Mouse (Mus musculus): ENCODE measurements around the gene Gp5. TPM values are rescaled to one million over a fixed set of nuclear protein-coding genes. Genes with fewer than 3 reads are reported as not detected.
A peak's percentile ranks its signal among the peaks of the same experiment; 100 is the strongest.

Gp5 gene
- total and polyA plus RNA-seq, 3 experiments = 59.2 to 63.1 TPM; not detected in 1

DNA sequence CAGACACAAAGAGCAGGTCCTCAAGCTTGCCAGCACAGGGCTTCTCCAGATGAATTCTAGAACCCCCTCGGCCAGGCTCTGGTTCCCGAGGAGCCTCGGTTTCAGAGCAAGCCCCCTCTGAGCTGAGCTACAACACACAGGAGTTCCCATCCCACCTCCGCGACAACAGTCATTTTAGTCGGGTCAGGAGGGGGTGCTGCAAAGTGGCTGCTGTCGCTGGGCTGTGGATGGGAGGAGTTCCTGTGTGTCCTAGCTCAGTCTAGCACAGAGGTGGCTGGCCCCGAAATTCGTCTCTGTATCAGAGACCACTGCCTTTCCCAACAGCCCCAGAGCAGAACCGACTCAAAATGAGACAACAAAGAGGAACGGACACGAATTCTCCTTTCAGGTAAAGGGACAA is 3.3 kb downstream of the Gp5 start:
- Histone ChIP-seq H3K79me2 (ENCODE audit: control insufficient read depth, insufficient read depth, low read length, poor library complexity) (peaks cover 31% of the 10 kb centered on the region), H3K36me3 (ENCODE audit: control insufficient read depth in 1 of 2, insufficient read depth in 2 of 2, low read length in 2 of 2) (peaks cover 0 to 21% of the 10 kb centered on the region in 2 experiments; a peak in 2 of 4 replicates), H3K27me3 (ENCODE audit: control insufficient read depth in 1 of 2, insufficient read depth in 2 of 2, low read length in 2 of 2) (no peaks in the 10 kb centered on the region), H3K4me1 (ENCODE audit: control insufficient read depth in 1 of 2, insufficient read depth in 2 of 2, low read length in 2 of 2) (peaks cover 15 to 23% of the 10 kb centered on the region in 2 experiments), H3K9me3 (replicated peaks; ENCODE audit: insufficient read depth, low read length) (no peaks in the 10 kb centered on the region), H3K9ac (ENCODE audit: control insufficient read depth, low read depth, low read length, poor library complexity, severe bottlenecking) (no peak overlapping the region), H3K4me3 (ENCODE audit: control insufficient read depth in 1 of 2, insufficient read depth in 1 of 2, low read depth in 2 of 2, low read length in 2 of 2) (no peak overlapping the region), H3K27ac (ENCODE audit: control insufficient read depth, low read depth, low read length) (no peak overlapping the region)
- no peak for TF ChIP-seq GATA1 (IDR thresholded peaks at IDR 0.05; ENCODE audit: low read depth, low read length)
- TF ChIP-seq ZNF384 (IDR thresholded peaks at IDR 0.05; ENCODE audit: low read depth, low read length) = no peak
- TF ChIP-seq RAD21 (IDR thresholded peaks at IDR 0.05; ENCODE audit: low read depth, low read length) = no peak
- TF ChIP-seq CTCF (IDR thresholded peaks at IDR 0.05 in 2 of 3, conservative IDR thresholded peaks at IDR 0.05 in 1 of 3; ENCODE audit: control insufficient read depth in 1 of 3, insufficient read depth in 1 of 3, low read depth in 2 of 3, low read length in 3 of 3, poor library complexity in 1 of 3, severe bottlenecking in 1 of 3) = no peak
- TF ChIP-seq HCFC1 (IDR thresholded peaks at IDR 0.05; ENCODE audit: low read depth, low read length) = no peak
- no peak for TF ChIP-seq ELF1 (IDR thresholded peaks at IDR 0.05; ENCODE audit: low read depth, low read length)
- TF ChIP-seq MAZ (IDR thresholded peaks at IDR 0.05; ENCODE audit: low read depth, low read length) = no peak
- TF ChIP-seq E2F4 (IDR thresholded peaks at IDR 0.05; ENCODE audit: borderline replicate concordance, low read depth, low read length) = no peak
- no peak for TF ChIP-seq TCF12 (IDR thresholded peaks at IDR 0.05; ENCODE audit: low read depth, low read length)
- no peak for TF ChIP-seq POLR2AphosphoS2 (IDR thresholded peaks at IDR 0.05; ENCODE audit: low read length)
- no peak for TF ChIP-seq MYC (IDR thresholded peaks at IDR 0.05; ENCODE audit: low read depth, low read length)
- TF ChIP-seq ZC3H11A (IDR thresholded peaks at IDR 0.05; ENCODE audit: low read depth, low read length) = no peak
- TF ChIP-seq MAX (IDR thresholded peaks at IDR 0.05; ENCODE audit: low read length) = no peak
- DNase-seq (ENCODE audit: low read depth, low spot score) = no peak

DNA sequence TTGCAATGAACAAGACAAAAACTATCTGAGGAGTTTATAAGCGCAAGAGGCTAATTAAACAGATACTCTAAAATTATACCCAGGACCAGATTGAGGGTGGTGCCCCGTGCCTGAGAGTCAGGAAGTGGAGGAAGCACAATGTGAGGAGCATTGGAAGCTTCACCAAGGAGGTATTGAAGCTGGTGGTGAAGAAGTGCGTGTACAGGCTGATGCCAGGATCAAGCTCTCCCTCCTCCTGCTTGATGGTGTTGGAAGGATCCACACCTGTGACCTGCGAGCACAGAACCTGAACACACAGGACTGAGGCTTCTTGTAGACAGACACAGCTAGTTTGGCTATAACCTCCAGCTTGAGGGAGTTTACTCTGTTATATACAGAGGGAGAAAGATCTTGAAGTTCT is 4.5 kb downstream of the Gp5 start:
- no peak for DNase-seq (ENCODE audit: low read depth, low spot score)
- peaks cover 29% of the 10 kb centered on the region for H3K79me2 ChIP-seq (ENCODE audit: control insufficient read depth, insufficient read depth, low read length, poor library complexity)
- no peaks in the 10 kb centered on the region; a peak in 1 of 4 replicates for H3K27me3 ChIP-seq (ENCODE audit: control insufficient read depth in 1 of 2, insufficient read depth in 2 of 2, low read length in 2 of 2)
- TF ChIP-seq MAX (IDR thresholded peaks at IDR 0.05; ENCODE audit: low read length) = no peak
- 0 out of 2 replicates have a peak, but pooled peaks have one; percentile 19 for TF ChIP-seq ZMIZ1 (IDR thresholded peaks at IDR 0.05; ENCODE audit: low read depth, low read length)
- peaks cover 3 to 16% of the 10 kb centered on the region in 2 experiments for H3K4me1 ChIP-seq (ENCODE audit: control insufficient read depth in 1 of 2, insufficient read depth in 2 of 2, low read length in 2 of 2)
- H3K9me3 ChIP-seq (replicated peaks; ENCODE audit: insufficient read depth, low read length) = no peaks in the 10 kb centered on the region
- H3K4me3 ChIP-seq (ENCODE audit: control insufficient read depth in 1 of 2, insufficient read depth in 1 of 2, low read depth in 2 of 2, low read length in 2 of 2) = no peak overlapping the region
- H3K27ac ChIP-seq (ENCODE audit: control insufficient read depth, low read depth, low read length) = no peak overlapping the region
- H3K9ac ChIP-seq (ENCODE audit: control insufficient read depth, low read depth, low read length, poor library complexity, severe bottlenecking) = no peak overlapping the region
- peaks cover 0 to 9% of the 10 kb centered on the region in 2 experiments; a peak in 2 of 4 replicates for H3K36me3 ChIP-seq (ENCODE audit: control insufficient read depth in 1 of 2, insufficient read depth in 2 of 2, low read length in 2 of 2)

DNA sequence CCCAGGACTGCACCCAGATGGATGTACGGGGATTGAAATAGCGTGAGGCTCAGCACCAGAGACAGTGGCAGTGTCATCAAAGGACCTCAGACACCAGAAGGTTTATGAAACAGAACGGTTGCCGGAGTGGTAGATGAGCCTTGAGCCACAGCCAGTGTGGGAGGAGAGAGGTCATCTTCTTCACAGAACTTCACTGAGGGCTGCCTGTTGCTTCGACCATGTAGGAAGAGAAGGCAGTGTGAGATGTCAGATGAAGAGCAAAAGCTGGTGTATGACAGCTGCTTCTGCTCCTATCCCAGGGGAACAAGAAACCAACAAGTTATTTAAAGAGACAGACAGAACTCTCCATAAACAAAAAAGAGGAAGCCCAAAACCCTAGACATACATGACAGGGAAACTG is 6.3 kb downstream of the Gp5 start:
- H3K9me3 ChIP-seq (replicated peaks; ENCODE audit: insufficient read depth, low read length) = no peaks in the 10 kb centered on the region
- no peak overlapping the region for H3K9ac ChIP-seq (ENCODE audit: control insufficient read depth, low read depth, low read length, poor library complexity, severe bottlenecking)
- H3K79me2 ChIP-seq (ENCODE audit: control insufficient read depth, insufficient read depth, low read length, poor library complexity) = peaks cover 21% of the 10 kb centered on the region
- peak; percentile 29 for DNase-seq (ENCODE audit: low read depth, low spot score)
- H3K27ac ChIP-seq (ENCODE audit: control insufficient read depth, low read depth, low read length) = no peak overlapping the region
- TF ChIP-seq TBP (IDR thresholded peaks at IDR 0.05; ENCODE audit: low read depth, low read length) (no peak), GATA1 (IDR thresholded peaks at IDR 0.05; ENCODE audit: low read depth, low read length) (no peak), CTCF (IDR thresholded peaks at IDR 0.05 in 2 of 3, conservative IDR thresholded peaks at IDR 0.05 in 1 of 3; ENCODE audit: control insufficient read depth in 1 of 3, insufficient read depth in 1 of 3, low read depth in 2 of 3, low read length in 3 of 3, poor library complexity in 1 of 3, severe bottlenecking in 1 of 3) (no peak), MAZ (IDR thresholded peaks at IDR 0.05; ENCODE audit: low read depth, low read length) (no peak), NELFE (IDR thresholded peaks at IDR 0.05; ENCODE audit: low read depth, low read length) (no peak), TCF12 (IDR thresholded peaks at IDR 0.05; ENCODE audit: low read depth, low read length) (no peak), JUND (IDR thresholded peaks at IDR 0.05; ENCODE audit: low read depth, low read length) (no peak), SMC3 (IDR thresholded peaks at IDR 0.05; ENCODE audit: low read depth, low read length) (no peak), MYC (IDR thresholded peaks at IDR 0.05; ENCODE audit: low read depth, low read length) (no peak), KAT2A (conservative IDR thresholded peaks at IDR 0.05; ENCODE audit: low read depth, low read length) (no peak), TAL1 (IDR thresholded peaks at IDR 0.05; ENCODE audit: low read length) (no peak), POLR2AphosphoS5 (IDR thresholded peaks at IDR 0.05; ENCODE audit: borderline replicate concordance, low read depth, low read length) (no peak), MYB (IDR thresholded peaks at IDR 0.05; ENCODE audit: low read depth, low read length) (no peak), ETS1 (IDR thresholded peaks at IDR 0.05; ENCODE audit: low read depth, low read length) (no peak), RCOR1 (IDR thresholded peaks at IDR 0.05; ENCODE audit: low read depth, low read length) (no peak)
- H3K36me3 ChIP-seq (ENCODE audit: control insufficient read depth in 1 of 2, insufficient read depth in 2 of 2, low read length in 2 of 2) = peaks cover 0 to 6% of the 10 kb centered on the region in 2 experiments; a peak in 1 of 4 replicates
- H3K27me3 ChIP-seq (ENCODE audit: control insufficient read depth in 1 of 2, insufficient read depth in 2 of 2, low read length in 2 of 2) = no peaks in the 10 kb centered on the region; a peak in 2 of 4 replicates
- H3K4me1 ChIP-seq (ENCODE audit: control insufficient read depth in 1 of 2, insufficient read depth in 2 of 2, low read length in 2 of 2) = peaks cover 0 to 13% of the 10 kb centered on the region in 2 experiments; a peak in 2 of 4 replicates
- no peak overlapping the region for H3K4me3 ChIP-seq (ENCODE audit: control insufficient read depth in 1 of 2, insufficient read depth in 1 of 2, low read depth in 2 of 2, low read length in 2 of 2)
